Mouse (Mus musculus) monocyte, adult 5-6 weeks (primary cell): Measurements from ENCODE around the gene Bsg. TPM values are rescaled to one million over a fixed set of nuclear protein-coding genes. Genes with fewer than 3 reads are reported as not detected.
A peak's percentile ranks its signal among the peaks of the same experiment; 100 is the strongest.

Source experiments
- ATAC-seq: fragments of 153-309, 156-312 bp; replicated peaks from 2 replicates; pipeline ENCODE4 v1.8.0; 2017; ENCODE audit warnings: mild to moderate bottlenecking; ENCODE audit not compliant: low TSS enrichment, insufficient number of reproducible peaks, severe bottlenecking, poor library complexity, low FRiP score
- total RNA-seq: library from RNA; stranded (forward); fragments of 200-1000, 200-491, 200-594 nt; gene quantifications from 3 replicates; pipeline ENCODE4 v1.2.3, GENCODE M21; 2017

Gene Bsg
- 158 to 185 TPM (median 179 TPM) in 3 replicates for total RNA-seq

GRCm38 (mm10) chr10:79704065-79704969 is at the start of gene Bsg:
TSS of gene Bsg (plus strand) at chr10:79704491.
- peak; percentile 86 for ATAC-seq

- ATAC-seq = no peak
These were observed 49.3 kb upstream of the Bsg start for GRCm38 (mm10) chr10:79654946-79655395.

GRCm38 (mm10) chr10:79658829-79659228 is 45.5 kb upstream of the Bsg start:
- ATAC-seq = no peak

- no peak for ATAC-seq
These were observed 44.0 kb upstream of the Bsg start for GRCm38 (mm10) chr10:79660298-79660697.

- no peak for ATAC-seq
These were observed 42.4 kb upstream of the Bsg start for GRCm38 (mm10) chr10:79661861-79662260.

GRCm38 (mm10) chr10:79664131-79664665 is 40.1 kb upstream of the Bsg start, which contains the start of gene Madcam1:
TSS of gene Madcam1 (plus strand) at chr10:79664559.
- peak; percentile 32; the same call in 1 of the 2 replicates for ATAC-seq

- no peak for ATAC-seq
These were observed 39.2 kb upstream of the Bsg start for GRCm38 (mm10) chr10:79665051-79665450.

- ATAC-seq = no peak
These were observed 37.8 kb upstream of the Bsg start for GRCm38 (mm10) chr10:79666493-79666892.

GRCm38 (mm10) chr10:79668076-79668475 is 36.2 kb upstream of the Bsg start:
- no peak for ATAC-seq

GRCm38 (mm10) chr10:79668771-79669575 is 35.3 kb upstream of the Bsg start, which contains the start of gene Tpgs1:
TSS of gene Tpgs1 (plus strand) at chr10:79669369.
- ATAC-seq = peak; percentile 66

- ATAC-seq = no peak
These were observed 34.7 kb upstream of the Bsg start for GRCm38 (mm10) chr10:79669576-79670057.

- ATAC-seq = no peak
These were observed 34.0 kb upstream of the Bsg start for GRCm38 (mm10) chr10:79670071-79670888.

GRCm38 (mm10) chr10:79671396-79672087 is 32.7 kb upstream of the Bsg start:
- ATAC-seq = no peak

GRCm38 (mm10) chr10:79672088-79672455 is 32.2 kb upstream of the Bsg start:
- no peak for ATAC-seq

- ATAC-seq = no peak
These were observed 31.2 kb upstream of the Bsg start for GRCm38 (mm10) chr10:79673054-79673453.

GRCm38 (mm10) chr10:79675346-79676035 is 28.8 kb upstream of the Bsg start:
- ATAC-seq = no peak
